Mouse (Mus musculus) kidney, adult 8-10 months (tissue): Measurements from ENCODE around the gene Susd4.

Source experiments
- DNase-seq, 2 experiments: peaks; one replicate each; pipeline ENCODE4 v3.0.0; 2022

Susd4 gene

GRCm38 (mm10) chr1:182788896-182789295 lies 25.2 kb downstream of the Susd4 start:
- DNase-seq, result peak in 1 of 2 experiments; percentile 9

DNA sequence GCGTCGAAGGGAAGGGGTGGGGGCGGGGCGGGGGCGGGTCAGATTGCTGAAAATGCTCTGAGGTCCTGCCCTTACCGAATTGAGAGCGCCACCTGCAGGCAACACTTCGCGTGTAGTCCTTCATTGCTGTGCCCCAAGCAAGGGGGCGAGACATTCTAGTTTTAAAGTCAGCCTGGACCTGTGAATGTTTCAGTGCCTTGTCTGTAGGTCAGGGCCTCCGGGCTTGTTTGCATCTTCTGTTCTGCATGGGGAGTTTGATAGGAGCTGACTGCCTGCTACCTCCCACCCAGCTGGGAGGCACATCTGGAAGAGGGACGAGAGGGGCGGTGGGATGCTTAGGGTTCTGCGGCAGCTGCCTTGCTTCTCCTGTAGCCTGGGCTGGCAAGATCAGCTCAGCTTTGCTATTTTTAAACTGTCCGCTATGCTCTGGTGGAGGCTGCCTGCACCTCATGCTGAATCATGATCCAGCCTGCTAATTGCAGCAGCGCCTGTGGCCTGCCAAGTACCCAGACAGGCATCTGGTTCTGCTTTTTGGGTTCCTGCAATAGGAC lies 28.9 kb downstream of the Susd4 start:
- peak; percentile 48 to 68 for DNase-seq

DNA sequence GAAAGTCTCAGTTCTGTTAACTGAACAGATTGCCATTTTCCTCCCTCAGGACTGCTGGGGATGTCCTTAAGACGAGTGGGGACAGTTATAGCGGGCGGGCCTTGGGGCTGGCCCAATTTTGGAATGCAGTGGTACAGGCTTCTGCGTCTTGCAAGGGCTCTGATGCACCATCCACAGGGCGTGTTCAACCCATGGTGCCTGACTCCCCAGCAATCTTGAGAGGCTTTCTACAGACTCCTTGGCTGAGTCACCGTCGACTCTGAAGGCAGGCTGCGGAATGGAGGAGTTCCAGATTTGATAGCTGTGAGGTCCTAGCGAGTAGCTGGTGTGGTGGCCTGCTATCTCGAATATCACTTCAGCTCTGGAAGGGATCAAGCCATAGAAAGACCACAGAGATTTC lies 30.6 kb downstream of the Susd4 start:
- DNase-seq, result no peak

GRCm38 (mm10) chr1:182794628-182795027 lies 31.0 kb downstream of the Susd4 start:
- no peak for DNase-seq

- DNase-seq, result no peak
Measured at GRCm38 (mm10) chr1:182797048-182797447, 33.4 kb downstream of the Susd4 start.

- DNase-seq, result no peak
Measured at GRCm38 (mm10) chr1:182801590-182801989, 37.9 kb downstream of the Susd4 start.

GRCm38 (mm10) chr1:182802891-182803290 lies 39.2 kb downstream of the Susd4 start:
- no peak for DNase-seq

DNA sequence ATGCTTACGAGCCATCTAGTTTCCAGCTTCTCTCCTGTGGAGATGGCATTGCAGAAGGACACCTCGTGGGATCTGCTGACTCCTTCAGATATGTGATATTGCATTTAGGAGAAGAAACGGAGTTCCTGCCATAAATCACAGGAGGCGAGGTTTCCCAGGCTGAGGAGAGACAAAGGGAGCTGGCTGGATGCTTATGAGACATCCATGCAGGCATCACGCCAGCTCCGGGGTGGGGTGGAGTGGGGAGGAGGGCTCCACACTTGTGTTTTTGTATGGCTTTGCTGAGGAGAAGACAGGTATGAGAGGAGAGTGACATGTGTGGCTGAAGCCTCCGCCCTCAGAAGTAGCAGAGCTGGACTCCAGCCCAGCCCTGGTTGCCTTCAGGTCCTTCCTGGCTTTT lies 50.3 kb downstream of the Susd4 start:
- no peak for DNase-seq

DNA sequence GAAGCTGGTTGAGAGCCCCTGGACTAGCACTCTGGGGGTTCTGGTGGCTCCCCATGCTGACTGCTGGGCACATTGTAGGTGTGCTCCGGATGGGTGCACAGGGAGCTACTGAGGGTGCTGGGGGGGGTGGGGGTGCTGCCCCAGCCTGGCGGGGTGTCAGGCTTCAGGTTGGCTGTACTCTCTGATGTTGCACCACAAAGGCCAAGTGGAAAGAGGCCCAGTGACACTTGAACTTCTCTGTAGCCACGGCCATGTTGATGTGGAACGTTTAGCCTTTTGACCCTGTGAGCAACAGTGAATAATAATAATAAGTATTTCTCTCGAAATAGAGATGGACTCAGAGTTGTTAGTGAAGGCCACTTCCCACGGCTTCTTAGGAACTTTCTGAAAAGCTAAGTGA lies 50.9 kb downstream of the Susd4 start:
- no peak for DNase-seq

- no peak for DNase-seq
Measured at GRCm38 (mm10) chr1:182817106-182817505, 53.4 kb downstream of the Susd4 start.

DNA sequence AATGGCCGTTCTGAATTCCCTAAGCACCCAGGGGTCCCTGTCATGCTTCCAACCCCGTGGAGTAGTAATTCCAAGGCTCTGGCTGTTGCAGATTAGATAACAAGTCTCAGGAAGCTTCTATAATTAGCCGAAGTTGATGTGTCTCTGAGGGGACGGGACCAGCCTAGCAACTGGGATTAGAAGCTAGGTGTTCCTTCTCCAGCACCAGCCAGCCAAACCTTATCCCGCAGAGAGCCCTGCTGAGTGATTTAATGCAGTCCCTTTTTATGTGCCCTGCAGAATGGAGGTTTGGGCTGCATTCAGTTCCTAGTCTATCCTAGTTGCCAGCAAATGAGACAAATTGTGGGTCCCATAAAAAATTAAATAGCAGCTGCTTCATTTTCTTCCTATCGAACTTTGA lies 54.0 kb downstream of the Susd4 start:
- DNase-seq, result no peak

DNA sequence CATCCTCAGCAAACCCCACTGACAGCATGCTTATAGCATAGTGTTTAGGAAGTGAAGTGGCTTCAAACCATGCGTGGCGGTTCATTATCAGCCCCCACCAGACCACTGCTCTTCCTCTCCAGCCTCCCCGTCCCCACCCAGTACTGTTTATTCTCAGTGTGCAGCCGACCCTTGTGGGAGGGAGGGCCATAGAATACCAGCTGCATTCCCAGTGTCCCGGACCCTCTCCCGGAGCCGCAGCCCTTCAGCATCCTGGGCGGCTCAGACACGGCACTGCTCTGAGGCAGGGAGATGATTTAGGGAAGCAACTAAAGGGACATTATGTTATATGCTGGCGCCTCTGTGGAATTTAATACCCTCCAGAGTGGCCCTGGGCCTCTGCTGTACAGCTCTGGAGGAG lies 55.3 kb downstream of the Susd4 start:
- no peak for DNase-seq

DNA sequence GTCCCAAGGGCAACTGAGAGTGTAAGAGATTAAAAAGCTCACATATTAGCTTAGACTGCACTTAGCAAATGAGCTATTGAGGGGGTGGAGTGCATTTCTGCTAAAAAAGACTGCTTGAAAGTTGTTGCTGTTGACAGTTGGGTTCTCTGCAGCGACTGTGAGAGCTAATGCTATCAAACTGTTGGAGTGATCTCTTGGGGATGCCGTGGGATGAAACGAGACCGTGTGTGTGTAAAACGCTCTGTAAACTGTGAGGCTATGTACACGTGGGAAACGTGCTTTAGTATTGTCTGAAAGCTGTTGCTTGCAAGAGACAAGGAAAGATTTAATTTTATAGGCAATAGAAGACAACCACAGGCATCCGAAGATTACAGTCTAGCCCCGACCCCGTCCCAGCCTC lies 59.1 kb downstream of the Susd4 start:
- no peak for DNase-seq

GRCm38 (mm10) chr1:182823723-182824421 lies 60.2 kb downstream of the Susd4 start:
- DNase-seq, result no peak

DNA sequence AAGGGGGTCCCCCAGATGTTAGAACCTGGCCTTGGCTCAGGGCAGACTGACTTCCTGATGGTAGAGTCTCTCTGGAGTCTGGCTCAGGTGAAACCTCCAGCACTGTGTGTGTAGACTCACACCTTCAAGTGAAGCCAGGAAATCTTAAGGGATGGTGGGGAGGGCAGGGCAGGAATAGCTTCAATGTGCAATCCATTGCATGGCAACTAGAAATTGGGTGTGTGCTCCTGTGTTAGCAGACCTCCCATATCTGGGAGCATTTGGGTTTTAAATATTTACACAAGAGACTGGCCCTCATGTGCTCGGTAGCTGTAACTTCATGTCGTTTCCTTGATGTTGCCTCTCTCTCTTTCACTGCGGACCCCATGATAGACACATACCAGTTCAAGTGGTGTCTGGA lies 62.9 kb downstream of the Susd4 start:
- DNase-seq, result no peak

- no peak for DNase-seq
Measured at GRCm38 (mm10) chr1:182838061-182838460, 74.4 kb downstream of the Susd4 start.

DNA sequence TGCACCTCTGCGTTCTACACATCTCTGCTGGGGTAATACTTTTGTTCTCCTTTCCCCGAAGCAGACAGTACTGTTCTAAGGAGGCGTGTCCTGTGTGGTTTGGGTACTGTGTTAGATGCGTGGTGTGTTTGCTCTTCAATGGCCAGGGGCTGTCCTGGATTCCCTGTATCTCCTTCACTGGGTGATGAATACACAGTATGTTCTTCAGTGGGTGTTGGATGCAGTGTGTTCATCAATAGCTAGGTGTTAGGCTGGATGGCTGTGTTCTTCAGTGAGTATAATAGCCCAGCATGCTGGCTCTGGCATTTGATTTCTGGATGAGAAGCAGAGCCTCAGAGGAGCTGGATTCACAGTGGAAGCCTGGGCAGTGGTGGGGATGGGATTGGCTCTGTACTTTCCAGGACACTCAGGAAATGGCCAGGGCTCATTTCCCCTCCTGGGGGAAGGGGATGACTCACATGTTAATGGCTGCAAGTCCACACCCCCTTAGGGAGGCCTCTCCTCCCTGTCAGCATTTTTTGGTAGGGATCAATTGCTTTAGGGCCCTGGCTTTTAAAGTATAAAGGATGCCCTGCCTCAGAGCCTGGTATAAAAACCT lies 75.8 kb downstream of the Susd4 start:
- no peak for DNase-seq

DNA sequence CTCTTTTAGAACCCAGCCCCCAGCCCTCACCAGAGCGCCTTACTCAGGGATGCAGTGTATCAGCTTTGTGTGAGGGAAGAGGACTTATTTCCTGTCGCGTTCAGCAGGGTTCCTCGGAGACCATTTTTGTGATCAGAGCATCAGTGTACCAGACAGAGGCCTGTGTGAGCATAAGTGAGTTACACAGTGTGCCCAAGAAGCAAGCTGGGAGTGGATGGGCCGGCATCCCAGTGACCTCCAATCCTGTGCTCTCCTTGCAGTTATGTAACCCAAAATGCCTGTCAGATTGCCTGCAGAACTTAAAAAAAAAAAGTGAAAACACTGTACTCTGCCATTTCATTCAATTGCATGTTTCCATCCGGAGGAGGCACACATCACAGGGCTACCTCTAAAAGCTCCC lies 76.4 kb downstream of the Susd4 start:
- no peak for DNase-seq

DNA sequence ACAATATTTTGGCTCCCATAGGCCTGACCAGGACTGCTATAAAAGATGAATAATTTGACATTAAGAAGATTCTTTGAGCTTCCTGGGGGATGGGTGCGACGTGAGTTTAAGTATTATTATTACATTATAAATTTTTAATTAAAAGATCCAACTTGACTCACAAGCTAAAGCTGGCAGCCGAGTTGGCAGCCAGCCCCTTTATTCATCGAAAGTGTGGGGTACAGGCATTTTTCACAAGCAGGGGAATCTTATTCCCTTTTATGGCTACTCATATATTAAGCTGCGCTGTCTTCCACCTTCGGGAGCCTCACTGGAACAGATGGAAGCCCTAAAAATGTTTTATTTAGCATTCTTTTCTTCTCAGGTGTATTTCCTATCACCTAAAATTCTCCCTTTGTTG lies 76.9 kb downstream of the Susd4 start:
- DNase-seq, result no peak

DNA sequence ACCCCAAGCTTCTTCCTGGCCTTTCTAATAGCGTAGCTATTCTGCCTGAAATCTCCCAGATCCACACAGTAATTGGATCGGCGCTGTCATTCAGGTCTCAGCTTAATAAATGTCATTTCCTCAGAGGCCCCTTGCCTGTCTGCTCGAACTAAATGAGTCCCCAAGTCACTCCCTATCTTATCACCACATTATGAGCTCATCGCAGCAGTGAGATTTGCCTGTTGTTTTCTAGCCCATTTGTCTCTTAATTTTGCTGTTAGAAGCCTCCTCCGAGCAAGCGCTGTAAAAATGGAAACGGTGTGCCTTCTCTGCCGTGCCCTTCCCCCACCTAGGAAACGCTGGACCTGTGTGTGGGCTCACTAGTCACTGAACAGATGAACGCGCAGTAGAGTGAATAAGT lies 85.9 kb downstream of the Susd4 start:
- DNase-seq, result no peak

DNA sequence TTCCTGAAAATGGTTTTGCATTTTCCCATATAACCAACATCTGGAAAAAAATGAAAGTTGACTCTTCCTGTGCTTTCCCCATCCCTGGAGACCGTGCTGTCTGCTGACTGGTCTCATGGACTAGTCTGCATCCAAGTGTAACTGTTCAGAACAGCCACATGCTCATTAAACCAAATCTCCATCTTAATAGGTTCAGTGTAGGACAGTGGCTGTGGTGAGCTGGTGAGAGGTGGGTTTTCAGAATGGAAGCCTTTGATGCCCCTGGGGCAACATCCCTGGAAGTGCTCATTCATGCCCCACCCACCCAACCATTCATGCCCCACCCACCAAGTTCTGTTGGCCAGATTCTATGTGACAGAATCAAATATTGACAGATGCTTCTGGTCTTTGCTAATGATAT lies 86.4 kb downstream of the Susd4 start:
- DNase-seq, result no peak

GRCm38 (mm10) chr1:182852158-182852557 lies 88.5 kb downstream of the Susd4 start:
- DNase-seq, result no peak

GRCm38 (mm10) chr1:182856636-182857035 lies 93.0 kb downstream of the Susd4 start:
- DNase-seq, result no peak

DNA sequence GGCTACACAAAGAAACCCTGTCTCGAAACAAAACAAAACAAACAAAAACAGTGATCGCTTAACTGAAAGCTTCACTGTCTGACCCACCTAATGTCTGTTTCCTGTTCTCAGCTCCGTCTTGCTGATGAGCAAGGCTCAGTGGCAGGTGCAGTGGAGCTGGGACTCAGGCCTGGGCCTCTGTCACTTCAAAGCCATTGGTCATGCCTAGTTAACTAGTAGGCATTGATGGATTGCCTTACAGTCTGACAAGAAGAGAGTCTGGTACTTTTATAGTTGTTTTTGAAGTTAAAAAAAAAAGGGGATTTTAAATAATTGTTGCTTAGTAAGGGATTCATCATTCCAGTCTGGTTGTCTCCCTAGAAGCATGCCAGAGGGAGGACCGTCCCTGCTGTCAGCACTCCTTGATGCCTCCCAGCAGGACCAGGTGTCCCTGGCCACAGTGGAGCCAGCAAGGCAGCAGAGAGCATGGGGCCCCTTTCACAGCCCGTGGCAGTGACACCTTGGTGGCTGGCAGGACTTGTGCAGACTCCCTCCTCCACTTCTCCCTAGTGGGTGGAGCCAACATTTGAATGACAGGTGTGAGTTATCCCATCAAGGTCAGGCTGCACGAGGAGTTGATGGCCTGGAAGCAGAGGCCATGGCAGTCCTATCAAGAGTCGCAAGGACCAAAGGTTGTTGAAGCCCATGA lies 98.2 kb downstream of the Susd4 start:
- no peak for DNase-seq
